Mouse (Mus musculus) midbrain, postnatal 0 days (tissue): ENCODE results near the gene Timp2. TPM values are rescaled to one million over a fixed set of nuclear protein-coding genes. Genes with fewer than 3 reads are reported as not detected.

Experiments used
- ATAC-seq: fragments of 200-750 bp; cut with Nextera tagmentation; 2 replicates; pipeline ENCODE4 v1.8.0; 2017; ENCODE audit warnings: moderate number of reproducible peaks, mild to moderate bottlenecking, moderate TSS enrichment, moderate library complexity; ENCODE audit not compliant: low FRiP score
- DNase-seq: peaks from one replicate; pipeline ENCODE4 v3.0.0-alpha.2; 2015; ENCODE audit warnings: low spot score
- H3K27ac ChIP-seq: fragments of 300-500 bp; sonication (generic); 2 replicates; pipeline ENCODE4 v1.5.1; 2014; ENCODE audit warnings: low read depth, mild to moderate bottlenecking, low read length, mixed read lengths
- H3K27me3 ChIP-seq: fragments of 300-500 bp; sonication (generic); 2 replicates; pipeline ENCODE4 v1.6.1; 2014; ENCODE audit warnings: low read length, control low read depth, mixed read lengths; ENCODE audit not compliant: insufficient read depth
- H3K36me3 ChIP-seq: fragments of 300-500 bp; sonication (generic); 2 replicates; pipeline ENCODE4 v1.6.1; 2014; ENCODE audit warnings: low read length, control low read depth, mixed read lengths; ENCODE audit not compliant: insufficient read depth
- H3K4me1 ChIP-seq: fragments of 300-500 bp; sonication (generic); 2 replicates; pipeline ENCODE4 v1.6.1; 2014; ENCODE audit warnings: mild to moderate bottlenecking, control low read depth, antibody characterized with exemption, low read length, mixed read lengths; ENCODE audit not compliant: insufficient read depth
- H3K4me2 ChIP-seq: fragments of 300-500 bp; sonication (generic); 2 replicates; pipeline ENCODE4 v1.6.1; 2014; ENCODE audit warnings: low read depth, mild to moderate bottlenecking, low read length, mixed read lengths; ENCODE audit not compliant: poor library complexity, severe bottlenecking
- H3K4me3 ChIP-seq: fragments of 300-500 bp; sonication (generic); 2 replicates; pipeline ENCODE4 v1.5.1; 2014; ENCODE audit warnings: low read depth, mild to moderate bottlenecking, low read length, moderate library complexity
- H3K9ac ChIP-seq: fragments of 300-500 bp; sonication (generic); replicated peaks from 2 replicates; pipeline ENCODE4 v1.6.1; 2014; ENCODE audit warnings: mild to moderate bottlenecking, low read length, moderate library complexity, mixed read lengths; ENCODE audit not compliant: poor library complexity, severe bottlenecking
- H3K9me3 ChIP-seq: fragments of 300-500 bp; sonication (generic); 2 replicates; pipeline ENCODE4 v1.6.1; 2016; ENCODE audit warnings: low read length, control low read depth
- CTCF ChIP-seq: IDR thresholded peaks from 2 replicates; pipeline ENCODE4 v1.5.1; 2016; ENCODE audit warnings: antibody characterized with exemption, mild to moderate bottlenecking
- whole genome bisulfite sequencing: fragments of 180-500 bp; shearing (Covaris S2); extraction: QIAGEN DNeasy Blood & Tissue Kit; methylation state at CpG from one replicate; pipeline ENCODE4 v1.1.7; 2014; 5-methylcytosine and 5-hydroxymethylcytosine counted together
- polyA plus RNA-seq: library from polyadenylated mRNA; unstranded; fragments of >200 nt; fragmentation: Nextera tagmentation; extraction: Ambion mirVana; gene quantifications from 2 replicates; pipeline ENCODE4 v1.2.1, GENCODE M21; 2015
- total RNA-seq: library from RNA; depleted of rRNA; stranded (reverse); fragments of >200 nt; gene quantifications from 2 replicates; pipeline ENCODE4 v1.2.3, GENCODE M21; 2014

The Timp2 gene
- total and polyA plus RNA-seq, 2 experiments from 2014 or later = 140 to 217 TPM

GRCm38 (mm10) chr11:118275092-118275491 lies 80.4 kb downstream of the Timp2 start:
- no peaks in the 10 kb centered on the region for H3K9me3 ChIP-seq
- no peak overlapping the region for H3K4me2 ChIP-seq
- H3K36me3 ChIP-seq = peaks cover 91% of the 10 kb centered on the region
- ATAC-seq (no peak), DNase-seq (no peak)
- no peak for TF ChIP-seq CTCF
- no peak overlapping the region for H3K27ac ChIP-seq
- H3K4me3 ChIP-seq = no peak overlapping the region
- H3K4me1 ChIP-seq = no peaks in the 10 kb centered on the region
- no peak overlapping the region for H3K9ac ChIP-seq
- H3K27me3 ChIP-seq = no peaks in the 10 kb centered on the region
- 96% methylated on average over 9 of the region's 9 CpGs for WGBS

- H3K4me2 ChIP-seq = no peak overlapping the region
- ATAC-seq (no peak), DNase-seq (no peak)
- H3K9ac ChIP-seq = no peak overlapping the region
- peak; percentile 55 for TF ChIP-seq CTCF
- H3K27me3 ChIP-seq = no peaks in the 10 kb centered on the region
- H3K9me3 ChIP-seq = no peaks in the 10 kb centered on the region
- H3K4me3 ChIP-seq = no peak overlapping the region
- H3K27ac ChIP-seq = no peak overlapping the region
- peaks cover 82% of the 10 kb centered on the region for H3K36me3 ChIP-seq
- H3K4me1 ChIP-seq = no peaks in the 10 kb centered on the region
- over 99% methylated on average over 3 of the region's 3 CpGs for WGBS
Measured at GRCm38 (mm10) chr11:118269827-118270226, 85.7 kb downstream of the Timp2 start.

- no peak overlapping the region for H3K27ac ChIP-seq
- no peaks in the 10 kb centered on the region for H3K9me3 ChIP-seq
- DNase-seq (no peak), ATAC-seq (no peak)
- H3K36me3 ChIP-seq = peaks cover 83% of the 10 kb centered on the region
- peak; percentile 27; the same call in 1 of the 2 replicates for TF ChIP-seq CTCF
- H3K4me2 ChIP-seq = no peak overlapping the region
- WGBS = 88% methylated on average over 7 of the region's 7 CpGs
- no peaks in the 10 kb centered on the region for H3K27me3 ChIP-seq
- H3K4me3 ChIP-seq = no peak overlapping the region
- H3K4me1 ChIP-seq = no peaks in the 10 kb centered on the region
- H3K9ac ChIP-seq = no peak overlapping the region
Measured at GRCm38 (mm10) chr11:118266666-118267046, 88.9 kb downstream of the Timp2 start.

GRCm38 (mm10) chr11:118266044-118266665 lies 89.4 kb downstream of the Timp2 start:
- no peak overlapping the region for H3K4me2 ChIP-seq
- no peak for TF ChIP-seq CTCF
- H3K4me1 ChIP-seq = no peaks in the 10 kb centered on the region
- H3K27me3 ChIP-seq = no peaks in the 10 kb centered on the region
- H3K4me3 ChIP-seq = no peak overlapping the region
- WGBS = 89% methylated on average over 10 of the region's 10 CpGs
- no peaks in the 10 kb centered on the region for H3K9me3 ChIP-seq
- ATAC-seq = no peak
- H3K9ac ChIP-seq = no peak overlapping the region
- no peak overlapping the region for H3K27ac ChIP-seq
- DNase-seq = no peak
- peaks cover 83% of the 10 kb centered on the region for H3K36me3 ChIP-seq

- Histone ChIP-seq H3K36me3 (peaks cover 85% of the 10 kb centered on the region), H3K4me3 (no peak overlapping the region), H3K27ac (no peak overlapping the region), H3K4me2 (no peak overlapping the region), H3K9ac (no peak overlapping the region), H3K4me1 (no peaks in the 10 kb centered on the region), H3K9me3 (no peaks in the 10 kb centered on the region), H3K27me3 (no peaks in the 10 kb centered on the region)
- DNase-seq = no peak
- ATAC-seq = no peak
- WGBS = 95% methylated on average over 11 of the region's 11 CpGs
- TF ChIP-seq CTCF = no peak
Measured at GRCm38 (mm10) chr11:118265621-118266020, 89.9 kb downstream of the Timp2 start.

GRCm38 (mm10) chr11:118263146-118263545 lies 92.4 kb downstream of the Timp2 start:
- no peak for TF ChIP-seq CTCF
- Histone ChIP-seq H3K36me3 (peaks cover 87% of the 10 kb centered on the region), H3K9me3 (no peaks in the 10 kb centered on the region), H3K4me3 (no peak overlapping the region), H3K27ac (no peak overlapping the region), H3K4me2 (no peak overlapping the region), H3K9ac (no peak overlapping the region), H3K4me1 (no peaks in the 10 kb centered on the region), H3K27me3 (no peaks in the 10 kb centered on the region)
- ATAC-seq (no peak), DNase-seq (no peak)
- WGBS = 70% methylated on average over 5 of the region's 5 CpGs
